8 mouse cellular contexts compared by ENCODE assay signal in the genomic region with DNA sequence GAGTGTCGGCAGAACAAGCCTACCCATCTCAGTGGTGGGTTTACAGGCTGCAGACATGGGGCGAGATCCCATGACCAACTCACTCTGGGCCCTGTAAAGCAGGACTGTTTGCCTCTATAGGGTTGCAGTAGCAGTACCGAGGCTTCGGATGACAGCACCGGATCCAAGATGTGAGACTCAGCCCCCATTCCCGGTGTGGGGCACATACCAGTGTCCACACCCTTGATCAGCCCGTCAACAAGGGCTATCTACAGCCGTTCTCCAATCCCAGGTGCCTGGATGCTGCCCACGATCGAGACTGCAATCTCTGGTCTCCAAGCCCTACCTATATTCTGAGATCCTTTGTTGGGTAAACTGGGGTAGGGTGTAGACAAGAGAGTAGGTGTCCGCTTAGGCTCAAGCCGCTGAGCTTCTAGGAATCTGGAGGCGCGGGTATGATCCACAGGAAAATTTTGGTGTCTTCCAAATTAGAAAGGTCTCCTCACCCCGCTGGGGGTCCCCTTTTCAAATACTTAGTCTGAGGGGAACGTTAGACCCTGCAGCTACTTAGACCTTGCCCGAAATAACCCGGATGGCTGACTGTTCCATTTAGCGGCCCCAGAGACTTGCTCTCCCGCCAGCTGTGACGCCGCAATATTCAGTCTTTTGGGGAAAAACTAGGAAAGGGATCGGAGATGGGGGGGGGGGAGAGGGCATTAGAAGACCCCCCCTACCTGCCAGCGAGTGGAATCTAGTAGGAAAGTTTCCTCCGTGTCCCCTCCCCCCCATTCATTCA. TPM values are rescaled to one million over a fixed set of nuclear protein-coding genes. Genes with fewer than 3 reads are reported as not detected.
A peak's percentile ranks its signal among the peaks of the same experiment; 100 is the strongest.
DNase-seq lines count a peak whose midpoint lies in the region; ATAC-seq and TF ChIP-seq lines count a peak whose summit lies in the region.

No protein-coding gene starts in this region.

- intact Hi-C loops in heart, postnatal 10 days (cut with DNase I) = no loop called here

- peaks cover 16% of the 10 kb centered on the region for H3K4me1 ChIP-seq in heart, embryonic 11.5 days (ENCODE audit: control insufficient read depth, insufficient read depth, low read length)
- peaks cover 17% of the 10 kb centered on the region for H3K4me1 ChIP-seq in G1E (ENCODE audit: insufficient read depth, low read depth, low read length)
- peaks cover 15% of the 10 kb centered on the region; the same call in 1 of the 2 replicates for H3K4me1 ChIP-seq in forebrain, postnatal 0 days (ENCODE audit: insufficient read depth)

- H3K9me3 ChIP-seq in heart, embryonic 11.5 days (replicated peaks; ENCODE audit: control insufficient read depth, low read length) = no peaks in the 10 kb centered on the region
- H3K9me3 ChIP-seq in G1E (replicated peaks) = no peaks in the 10 kb centered on the region
- H3K9me3 ChIP-seq in forebrain, postnatal 0 days (ENCODE audit: low read length) = no peaks in the 10 kb centered on the region

- DNase-seq in heart, postnatal 10 days = no peak
- DNase-seq in G1E (ENCODE audit: low spot score) = no peak
- peak; percentile 57 for DNase-seq in forebrain, postnatal 0 days
- no peak for DNase-seq in left cerebral cortex, adult 8-10 months (ENCODE audit: low spot score in 2 of 2)
- DNase-seq in adrenal gland, postnatal 36 days = no peak

- peak overlapping the region; percentile 99 for H3K4me2 ChIP-seq in heart, embryonic 11.5 days
- peak overlapping the region; percentile 83 for H3K4me2 ChIP-seq in forebrain, postnatal 0 days (ENCODE audit: low read depth)

- peak overlapping the region; percentile 74 for H3K9ac ChIP-seq in heart, embryonic 11.5 days (ENCODE audit: low read depth, low read length)
- H3K9ac ChIP-seq in forebrain, postnatal 0 days = peak overlapping the region; percentile 87

- peak overlapping the region; percentile 74 for H3K4me3 ChIP-seq in heart, embryonic 11.5 days (ENCODE audit: low read depth, low read length)
- H3K4me3 ChIP-seq in G1E (ENCODE audit: low read depth, low read length) = peak overlapping the region; percentile 69; the same call in 1 of the 2 replicates
- peak overlapping the region; percentile 76 for H3K4me3 ChIP-seq in forebrain, postnatal 0 days (ENCODE audit: low read depth, low read length)
- H3K4me3 ChIP-seq in macrophage (ENCODE audit: inconsistent target) = peak overlapping the region; percentile 17

- WGBS in heart, embryonic 11.5 days (ENCODE audit: insufficient replicate concordance) = 7% methylated on average over 25 of the region's 25 CpGs
- 3% methylated on average over 25 of the region's 25 CpGs for WGBS in forebrain, postnatal 0 days
- WGBS in macrophage (ENCODE audit: missing documents) = 21% methylated on average over 24 of the region's 25 CpGs

- ATAC-seq in heart, embryonic 11.5 days (replicated peaks; ENCODE audit: insufficient number of reproducible peaks, low FRiP score, low TSS enrichment) = no peak
- ATAC-seq in G1E (ENCODE audit: extremely low read depth, insufficient number of reproducible peaks, low FRiP score, poor library complexity, severe bottlenecking) = no peak
- ATAC-seq in forebrain, postnatal 0 days = peak; percentile 29
- no peak for ATAC-seq in granulocyte monocyte progenitor cell, adult 5-6 weeks (replicated peaks; ENCODE audit: poor library complexity, severe bottlenecking)

- H3K27ac ChIP-seq in heart, embryonic 11.5 days (ENCODE audit: low read depth, low read length) = no peak overlapping the region
- peak overlapping the region; percentile 85 for H3K27ac ChIP-seq in forebrain, postnatal 0 days (ENCODE audit: low read depth, low read length)
- H3K27ac ChIP-seq in macrophage = no peak overlapping the region

- H3K79me2 ChIP-seq in macrophage (ENCODE audit: inconsistent target) = no peaks in the 10 kb centered on the region

- peaks cover 62% of the 10 kb centered on the region for H3K27me3 ChIP-seq in heart, embryonic 11.5 days (ENCODE audit: control insufficient read depth, insufficient read depth, low read length)
- peaks cover 56% of the 10 kb centered on the region for H3K27me3 ChIP-seq in G1E (ENCODE audit: insufficient read depth, low read length)
- no peaks in the 10 kb centered on the region for H3K27me3 ChIP-seq in forebrain, postnatal 0 days (ENCODE audit: insufficient read depth, low read length)

- H3K36me3 ChIP-seq in heart, embryonic 11.5 days (ENCODE audit: control insufficient read depth, insufficient read depth, low read length) = peaks cover 2% of the 10 kb centered on the region; the same call in 1 of the 2 replicates
- H3K36me3 ChIP-seq in G1E (replicated peaks) (no peaks in the 10 kb centered on the region), macrophage (ENCODE audit: inconsistent target) (no peaks in the 10 kb centered on the region)
- peaks cover 14% of the 10 kb centered on the region for H3K36me3 ChIP-seq in forebrain, postnatal 0 days (ENCODE audit: insufficient read depth)

- TF ChIP-seq CTCF in G1E (IDR thresholded peaks at IDR 0.05; ENCODE audit: low read depth, low read length) = no peak
- no peak for TF ChIP-seq CTCF in forebrain, postnatal 0 days (IDR thresholded peaks at IDR 0.05; ENCODE audit: low read depth)

RNA-seq across cellular contexts. Expression of gene Mapk11, which starts 0.7 kb away (rescaled TPM):
- 3.2 and 4.2 TPM in 2 replicates for polyA plus RNA-seq in heart, embryonic 11.5 days (2014; fragmentation: Nextera tagmentation; extraction: Ambion mirVana)
- total RNA-seq in heart, postnatal 10 days (2021) = 1 to 10 TPM; 4.1 to 4.8 TPM
- total RNA-seq in G1E (2014; fragmentation: Nextera tagmentation) (not detected in 2 replicates), G1E (2017) (0.38 and 0.46 TPM in 2 replicates)
- polyA plus RNA-seq in G1E (2012) (0.07 TPM in 1 of 2 replicates, not detected in the other), macrophage (2018) (0.79 to 2.1 TPM (median 1.5 TPM) in 3 replicates)
- 35.2 and 35.8 TPM in 2 replicates for total RNA-seq in forebrain, postnatal 0 days (2014; rRNA removed)
- 16.2 and 21.3 TPM in 2 replicates for polyA plus RNA-seq in forebrain, postnatal 0 days (2015; fragmentation: Nextera tagmentation; extraction: Ambion mirVana)
- total RNA-seq in macrophage (2018; cell fraction: chromatin; rRNA removed) = 10 to 100 TPM in 5 of 26 experiments, 1 to 10 TPM in 21; 2.3 to 40.1 (median 4.9) TPM
- total RNA-seq in macrophage (2018; cell fraction: cytosol; rRNA removed) = 1 to 10 TPM in 19 of 26 experiments, under 1 TPM in 7; 0.62 to 1.9 (median 1.3) TPM
- total RNA-seq in macrophage (2018; cell fraction: nucleus; rRNA removed) = 10 to 100 TPM in 2 of 26 experiments, 1 to 10 TPM in 24; 1.5 to 17.6 (median 2.8) TPM
- total RNA-seq in granulocyte monocyte progenitor cell, adult 5-6 weeks (2014; fragmentation: Nextera tagmentation) = not detected in 2 replicates
- not detected in 2 replicates for total RNA-seq in granulocyte monocyte progenitor cell, adult 5-6 weeks (2017)
- total RNA-seq in left cerebral cortex, adult 8-10 months (2022) = 10 to 100 TPM; 35.8 to 40.9 (median 39.4) TPM
- 1 to 10 TPM; 2.5 to 3.7 TPM for total RNA-seq in adrenal gland, postnatal 36 days (2021)

RNA-seq across cellular contexts. Expression of gene Mapk12, which starts 8.2 kb away (rescaled TPM):
- polyA plus RNA-seq in heart, embryonic 11.5 days (2014; fragmentation: Nextera tagmentation; extraction: Ambion mirVana) = 20.7 and 24.6 TPM in 2 replicates
- total RNA-seq in heart, postnatal 10 days (2021) = 10 to 100 TPM; 23.8 to 24.8 TPM
- total RNA-seq in G1E (2014; fragmentation: Nextera tagmentation) (not detected in 2 replicates), G1E (2017) (0.16 TPM in 1 of 2 replicates, not detected in the other)
- polyA plus RNA-seq in G1E (2012) (not detected in 2 replicates), macrophage (2018) (0.09 TPM in 1 of 3 replicates, not detected in the others)
- total RNA-seq in forebrain, postnatal 0 days (2014; rRNA removed) = 1.8 and 3.4 TPM in 2 replicates
- polyA plus RNA-seq in forebrain, postnatal 0 days (2015; fragmentation: Nextera tagmentation; extraction: Ambion mirVana) = 2.0 and 2.8 TPM in 2 replicates
- total RNA-seq in macrophage (2018; cell fraction: chromatin; rRNA removed) = 1 to 10 TPM in 1 of 26 experiments, under 1 TPM in 9, not detected in 16; 0.42 to 1.8 (median 0.62) TPM
- under 1 TPM in 8 of 26 experiments, not detected in 18; 0.09 to 0.26 (median 0.14) TPM for total RNA-seq in macrophage (2018; cell fraction: cytosol; rRNA removed)
- under 1 TPM in 3 of 26 experiments, not detected in 23; 0.35 to 0.99 (median 0.47) TPM for total RNA-seq in macrophage (2018; cell fraction: nucleus; rRNA removed)
- total RNA-seq in granulocyte monocyte progenitor cell, adult 5-6 weeks (2014; fragmentation: Nextera tagmentation) = not detected in 2 replicates
- 0.93 TPM in 1 of 2 replicates, not detected in the other for total RNA-seq in granulocyte monocyte progenitor cell, adult 5-6 weeks (2017)
- 10 to 100 TPM in 2 of 4 experiments, 1 to 10 TPM in 2; 9.5 to 10.6 (median 10.1) TPM for total RNA-seq in left cerebral cortex, adult 8-10 months (2022)
- 10 to 100 TPM in 1 of 2 experiments, 1 to 10 TPM in 1; 8.8 to 10.6 TPM for total RNA-seq in adrenal gland, postnatal 36 days (2021)

RNA-seq across cellular contexts. Expression of gene Hdac10, which starts 20.2 kb away (rescaled TPM):
- polyA plus RNA-seq in heart, embryonic 11.5 days (2014; fragmentation: Nextera tagmentation; extraction: Ambion mirVana) = 10.5 and 11.4 TPM in 2 replicates
- 1 to 10 TPM; 8.3 to 9.1 TPM for total RNA-seq in heart, postnatal 10 days (2021)
- 6.8 and 9.3 TPM in 2 replicates for total RNA-seq in G1E (2014; fragmentation: Nextera tagmentation)
- 16.1 and 22.3 TPM in 2 replicates for total RNA-seq in G1E (2017)
- 11.5 and 18.3 TPM in 2 replicates for polyA plus RNA-seq in G1E (2012)
- 33.1 and 44.3 TPM in 2 replicates for total RNA-seq in forebrain, postnatal 0 days (2014; rRNA removed)
- 27.9 and 30.1 TPM in 2 replicates for polyA plus RNA-seq in forebrain, postnatal 0 days (2015; fragmentation: Nextera tagmentation; extraction: Ambion mirVana)
- 10 to 100 TPM in 24 of 26 experiments, 1 to 10 TPM in 2; 7.6 to 59.0 (median 28.6) TPM for total RNA-seq in macrophage (2018; cell fraction: chromatin; rRNA removed)
- 1 to 10 TPM; 3.4 to 6.7 (median 4.6) TPM for total RNA-seq in macrophage (2018; cell fraction: cytosol; rRNA removed)
- total RNA-seq in macrophage (2018; cell fraction: nucleus; rRNA removed) = 10 to 100 TPM in 18 of 26 experiments, 1 to 10 TPM in 8; 3.6 to 35.8 (median 16.6) TPM
- 3.9 to 7.2 TPM (median 5.5 TPM) in 3 replicates for polyA plus RNA-seq in macrophage (2018)
- total RNA-seq in granulocyte monocyte progenitor cell, adult 5-6 weeks (2014; fragmentation: Nextera tagmentation) = 11.3 and 14.7 TPM in 2 replicates
- 11.2 and 13.9 TPM in 2 replicates for total RNA-seq in granulocyte monocyte progenitor cell, adult 5-6 weeks (2017)
- 10 to 100 TPM; 12.5 to 17.1 (median 14.2) TPM for total RNA-seq in left cerebral cortex, adult 8-10 months (2022)
- total RNA-seq in adrenal gland, postnatal 36 days (2021) = 10 to 100 TPM in 1 of 2 experiments, 1 to 10 TPM in 1; 9.9 to 14.3 TPM

RNA-seq across cellular contexts. Expression of gene Tubgcp6, which starts 25.8 kb away (rescaled TPM):
- 13.1 and 14.1 TPM in 2 replicates for polyA plus RNA-seq in heart, embryonic 11.5 days (2014; fragmentation: Nextera tagmentation; extraction: Ambion mirVana)
- 10 to 100 TPM; 13.7 to 13.9 TPM for total RNA-seq in heart, postnatal 10 days (2021)
- 41.4 and 55.2 TPM in 2 replicates for total RNA-seq in G1E (2014; fragmentation: Nextera tagmentation)
- total RNA-seq in G1E (2017) = 19.3 and 21.5 TPM in 2 replicates
- 31.8 and 35.4 TPM in 2 replicates for polyA plus RNA-seq in G1E (2012)
- total RNA-seq in forebrain, postnatal 0 days (2014; rRNA removed) = 24.6 and 42.4 TPM in 2 replicates
- polyA plus RNA-seq in forebrain, postnatal 0 days (2015; fragmentation: Nextera tagmentation; extraction: Ambion mirVana) = 7.4 and 8.8 TPM in 2 replicates
- 10 to 100 TPM in 25 of 26 experiments, 1 to 10 TPM in 1; 8.1 to 64.4 (median 35.2) TPM for total RNA-seq in macrophage (2018; cell fraction: chromatin; rRNA removed)
- total RNA-seq in macrophage (2018; cell fraction: cytosol; rRNA removed) = 10 to 100 TPM in 1 of 26 experiments, 1 to 10 TPM in 25; 3.5 to 10.9 (median 6.4) TPM
- 10 to 100 TPM in 21 of 26 experiments, 1 to 10 TPM in 5; 6.0 to 46.5 (median 19.0) TPM for total RNA-seq in macrophage (2018; cell fraction: nucleus; rRNA removed)
- 4.1 to 8.3 TPM (median 6.3 TPM) in 3 replicates for polyA plus RNA-seq in macrophage (2018)
- total RNA-seq in granulocyte monocyte progenitor cell, adult 5-6 weeks (2014; fragmentation: Nextera tagmentation) = 23.4 and 29.2 TPM in 2 replicates
- 12.6 and 20.2 TPM in 2 replicates for total RNA-seq in granulocyte monocyte progenitor cell, adult 5-6 weeks (2017)
- 10 to 100 TPM; 27.2 to 30.8 (median 28.6) TPM for total RNA-seq in left cerebral cortex, adult 8-10 months (2022)
- 10 to 100 TPM; 13.4 to 16.4 TPM for total RNA-seq in adrenal gland, postnatal 36 days (2021)

RNA-seq across cellular contexts. Expression of gene Plxnb2, which starts 31.9 kb away (rescaled TPM):
- 84.6 and 95.1 TPM in 2 replicates for polyA plus RNA-seq in heart, embryonic 11.5 days (2014; fragmentation: Nextera tagmentation; extraction: Ambion mirVana)
- 100 to 1,000 TPM; 115 to 145 TPM for total RNA-seq in heart, postnatal 10 days (2021)
- 9.9 and 10.6 TPM in 2 replicates for total RNA-seq in G1E (2014; fragmentation: Nextera tagmentation)
- total RNA-seq in G1E (2017) = 1.8 and 3.1 TPM in 2 replicates
- 15.5 and 17.6 TPM in 2 replicates for polyA plus RNA-seq in G1E (2012)
- total RNA-seq in forebrain, postnatal 0 days (2014; rRNA removed) = 126 and 138 TPM in 2 replicates
- polyA plus RNA-seq in forebrain, postnatal 0 days (2015; fragmentation: Nextera tagmentation; extraction: Ambion mirVana) = 45.2 and 52.8 TPM in 2 replicates
- 100 to 1,000 TPM in 21 of 26 experiments, 10 to 100 TPM in 5; 56.4 to 466 (median 272) TPM for total RNA-seq in macrophage (2018; cell fraction: chromatin; rRNA removed)
- total RNA-seq in macrophage (2018; cell fraction: cytosol; rRNA removed) = 100 to 1,000 TPM; 231 to 545 (median 345) TPM
- total RNA-seq in macrophage (2018; cell fraction: nucleus; rRNA removed) = 100 to 1,000 TPM; 287 to 804 (median 490) TPM
- polyA plus RNA-seq in macrophage (2018) = 226 to 333 TPM (median 246 TPM) in 3 replicates
- 19.1 and 23.4 TPM in 2 replicates for total RNA-seq in granulocyte monocyte progenitor cell, adult 5-6 weeks (2014; fragmentation: Nextera tagmentation)
- total RNA-seq in granulocyte monocyte progenitor cell, adult 5-6 weeks (2017) = 11.0 and 14.7 TPM in 2 replicates
- 10 to 100 TPM; 42.6 to 60.9 (median 54.8) TPM for total RNA-seq in left cerebral cortex, adult 8-10 months (2022)
- 100 to 1,000 TPM; 110 to 130 TPM for total RNA-seq in adrenal gland, postnatal 36 days (2021)

Comparison
In these comparisons a context has a peak if more than half of its experiments do, and no peak if none do; other contexts are left out.
1. H3K4me3 ChIP-seq: peak in every context shown above with its lines; median percentile 76 in forebrain, postnatal 0 days; 74 in heart, embryonic 11.5 days; 69 in G1E; 17 in macrophage.